Mouse (Mus musculus) CH12.LX (cell line): ENCODE data around the gene Nat14. TPM values are rescaled to one million over a fixed set of nuclear protein-coding genes. Genes with fewer than 3 reads are reported as not detected.

Source experiments
- DNase-seq: peaks from one replicate; pipeline ENCODE4 v3.0.0-alpha.2; 2013; ENCODE audit errors: extremely low read depth
- H3K27ac ChIP-seq: 2 replicates; pipeline ENCODE4 v1.5.1; 2012; ENCODE audit warnings: low read depth, mild to moderate bottlenecking, control low read depth, moderate library complexity; ENCODE audit not compliant: insufficient read depth
- H3K27me3 ChIP-seq: replicated peaks from 2 replicates; pipeline ENCODE3; 2012; ENCODE audit warnings: inconsistent platforms
- H3K36me3 ChIP-seq, 2 experiments: replicated peaks in 1 of 2; 2 replicates each; pipeline versions ENCODE3 to v1.6.1; 2012; ENCODE audit warnings: inconsistent platforms in 1 of 2, low read length in 1 of 2, mild to moderate bottlenecking in 1 of 2, mixed read lengths in 1 of 2, moderate library complexity in 1 of 2; ENCODE audit not compliant: control insufficient read depth in 1 of 2, insufficient read depth in 1 of 2
- H3K4me1 ChIP-seq, 2 experiments: 2 replicates each; pipeline ENCODE4 v1.6.1; 2012; ENCODE audit warnings: inconsistent platforms in 1 of 2, moderate library complexity in 1 of 2; ENCODE audit not compliant: insufficient read depth in 2 of 2, control insufficient read depth in 1 of 2
- H3K4me2 ChIP-seq: 2 replicates; pipeline ENCODE4 v1.6.1; 2012; ENCODE audit warnings: low read depth, mild to moderate bottlenecking, control low read depth; ENCODE audit not compliant: poor library complexity, insufficient read depth, severe bottlenecking
- H3K4me3 ChIP-seq, 3 experiments: fragments of 150-350 bp in 1 of 3; sonication (generic) in 1 of 3; replicated peaks in 1 of 3; 2 replicates each; pipeline versions ENCODE3 to v1.5.1; 2011 to 2012; ENCODE audit warnings: low read depth in 2 of 3, low read length in 2 of 3, mild to moderate bottlenecking in 2 of 3, moderate library complexity in 2 of 3, control low read depth in 1 of 3, improper control_type of control experiment in 1 of 3, inconsistent platforms in 1 of 3, mixed read lengths in 1 of 3; ENCODE audit not compliant: poor library complexity in 1 of 3
- H3K79me2 ChIP-seq: replicated peaks from 2 replicates; pipeline ENCODE4 v1.6.1; 2012; ENCODE audit warnings: mild to moderate bottlenecking, moderate library complexity; ENCODE audit not compliant: control insufficient read depth, poor library complexity, insufficient read depth, severe bottlenecking; ENCODE audit errors: extremely low read depth
- H3K9ac ChIP-seq: 2 replicates; pipeline ENCODE4 v1.6.1; 2012; ENCODE audit warnings: low read depth, mild to moderate bottlenecking, control low read depth, moderate library complexity; ENCODE audit not compliant: insufficient read depth
- H3K9me3 ChIP-seq: replicated peaks from 2 replicates; pipeline ENCODE3; 2012; ENCODE audit warnings: low read length, inconsistent platforms, mixed read lengths
- BHLHE40 ChIP-seq: IDR thresholded peaks from 2 replicates; pipeline ENCODE4 v1.6.1; 2011; ENCODE audit warnings: mild to moderate bottlenecking, low read depth, low read length, improper control_type of control experiment
- E2F4 ChIP-seq: IDR thresholded peaks from 2 replicates; pipeline ENCODE4 v1.6.1; 2011; ENCODE audit warnings: low read depth, low read length, improper control_type of control experiment; ENCODE audit not compliant: insufficient replicate concordance
- ELF1 ChIP-seq: IDR thresholded peaks from 2 replicates; pipeline ENCODE4 v1.6.1; 2014; ENCODE audit warnings: low read depth, mild to moderate bottlenecking, inconsistent platforms, low read length, improper control_type of control experiment
- EP300 ChIP-seq: IDR thresholded peaks from 2 replicates; pipeline ENCODE4 v1.6.1; 2011; ENCODE audit warnings: low read length, improper control_type of control experiment
- ETS1 ChIP-seq: conservative IDR thresholded peaks from 2 replicates; pipeline ENCODE4 v1.6.1; 2012; ENCODE audit warnings: low read depth, mild to moderate bottlenecking, inconsistent platforms, low read length, improper control_type of control experiment, moderate library complexity
- GABPA ChIP-seq: IDR thresholded peaks from 2 replicates; pipeline ENCODE4 v1.6.1; 2012; ENCODE audit warnings: low read depth, low read length, improper control_type of control experiment, inconsistent platforms; ENCODE audit not compliant: insufficient replicate concordance
- HCFC1 ChIP-seq: IDR thresholded peaks from 2 replicates; pipeline ENCODE4 v1.6.1; 2012; ENCODE audit warnings: low read depth, mild to moderate bottlenecking, inconsistent platforms, low read length, improper control_type of control experiment
- IRF4 ChIP-seq: IDR thresholded peaks from 2 replicates; pipeline ENCODE4 v1.6.1; 2014; ENCODE audit warnings: low read depth, mild to moderate bottlenecking, inconsistent platforms, low read length, improper control_type of control experiment
- JUN ChIP-seq: IDR thresholded peaks from 2 replicates; pipeline ENCODE4 v1.6.1; 2011; ENCODE audit warnings: low read depth, mild to moderate bottlenecking, low read length, improper control_type of control experiment, moderate library complexity; ENCODE audit not compliant: insufficient read depth
- JUND ChIP-seq: conservative IDR thresholded peaks from 2 replicates; pipeline ENCODE4 v1.6.1; 2011; ENCODE audit warnings: low read depth, low read length, improper control_type of control experiment
- MAX ChIP-seq: IDR thresholded peaks from 2 replicates; pipeline ENCODE4 v1.6.1; 2011; ENCODE audit warnings: low read length, improper control_type of control experiment
- MYC ChIP-seq: IDR thresholded peaks from 2 replicates; pipeline ENCODE4 v1.6.1; 2011; ENCODE audit warnings: low read depth, mild to moderate bottlenecking, improper control_type of control experiment, low read length
- NELFE ChIP-seq: IDR thresholded peaks from 2 replicates; pipeline ENCODE4 v1.6.1; 2011; ENCODE audit warnings: low read depth, low read length, improper control_type of control experiment
- PAX5 ChIP-seq: IDR thresholded peaks from 2 replicates; pipeline ENCODE4 v1.6.1; 2012; ENCODE audit warnings: low read length, inconsistent platforms, mixed read lengths
- POLR2A ChIP-seq: IDR thresholded peaks from 2 replicates; pipeline ENCODE4 v1.6.1; 2011; ENCODE audit warnings: low read depth, mild to moderate bottlenecking, improper control_type of control experiment, low read length
- POLR2AphosphoS2 ChIP-seq: IDR thresholded peaks from 2 replicates; pipeline ENCODE4 v1.6.1; 2011; ENCODE audit warnings: low read depth, low read length, improper control_type of control experiment
- RAD21 ChIP-seq: IDR thresholded peaks from 2 replicates; pipeline ENCODE4 v1.6.1; 2011; ENCODE audit warnings: low read depth, mild to moderate bottlenecking, low read length, improper control_type of control experiment, moderate library complexity
- RCOR1 ChIP-seq: conservative IDR thresholded peaks from 2 replicates; pipeline ENCODE4 v1.6.1; 2012; ENCODE audit warnings: low read depth, mild to moderate bottlenecking, inconsistent platforms, low read length, improper control_type of control experiment
- SMC3 ChIP-seq: IDR thresholded peaks from 2 replicates; pipeline ENCODE4 v1.6.1; 2011; ENCODE audit warnings: low read depth, low read length, improper control_type of control experiment
- TBP ChIP-seq: conservative IDR thresholded peaks from 2 replicates; pipeline ENCODE4 v1.6.1; 2011; ENCODE audit warnings: low read depth, low read length, improper control_type of control experiment
- TCF12 ChIP-seq: IDR thresholded peaks from 2 replicates; pipeline ENCODE4 v1.6.1; 2014; ENCODE audit warnings: low read depth, mild to moderate bottlenecking, inconsistent platforms, low read length, improper control_type of control experiment
- USF1 ChIP-seq: IDR thresholded peaks from 2 replicates; pipeline ENCODE4 v1.6.1; 2014; ENCODE audit warnings: low read depth, mild to moderate bottlenecking, inconsistent platforms, low read length, improper control_type of control experiment
- USF2 ChIP-seq: conservative IDR thresholded peaks from 2 replicates; pipeline ENCODE4 v1.6.1; 2011; ENCODE audit warnings: low read depth, low read length, improper control_type of control experiment
- ZKSCAN1 ChIP-seq: IDR thresholded peaks from 2 replicates; pipeline ENCODE4 v1.6.1; 2012; ENCODE audit warnings: low read depth, inconsistent platforms, low read length, improper control_type of control experiment, borderline replicate concordance
- ZMIZ1 ChIP-seq: IDR thresholded peaks from 2 replicates; pipeline ENCODE4 v1.6.1; 2012; ENCODE audit warnings: low read depth, mild to moderate bottlenecking, inconsistent platforms, low read length, improper control_type of control experiment
- ZNF384 ChIP-seq: IDR thresholded peaks from 2 replicates; pipeline ENCODE4 v1.6.1; 2012; ENCODE audit warnings: low read depth, low read length, improper control_type of control experiment, inconsistent platforms
- dilution Hi-C: fragments of 300-500 bp; cut with MboI; formaldehyde crosslinking; loops from 2 replicates; pipeline ENCODE4 v1.14.3; 2020; ENCODE audit warnings: low sequenced_read_pairs; ENCODE audit not compliant: extremely low pct_unique_long_range_greater_than_20kb, extremely low pct_ligation_motif_present
- in situ Hi-C: fragments of 300-500 bp; cut with MboI; formaldehyde crosslinking; loops from 3 replicates; pipeline ENCODE4 v1.14.3; 2019; ENCODE audit warnings: low sequenced_read_pairs, low pct_ligation_motif_present, low pct_unique_long_range_greater_than_20kb, mixed read lengths
- polyA plus RNA-seq: library from polyadenylated mRNA; unstranded; fragments of >175 nt; gene quantifications from 2 replicates; pipeline ENCODE4 v1.2.1, GENCODE M21; 2012; ENCODE audit warnings: low read depth; ENCODE audit not compliant: insufficient read length
- total RNA-seq, 2 experiments: library from RNA; depleted of rRNA; stranded (reverse); fragments of 300-350 nt in 1 of 2; fragments of >200 nt in 1 of 2; gene quantifications; 2 replicates each; pipeline ENCODE4 v1.2.3; 2012 to 2014

The Nat14 gene
- total and polyA plus RNA-seq, 3 experiments, result 0.27 to 1.3 (median 0.97) TPM

GRCm38 (mm10) chr7:4936832-4937231 lies 15.0 kb downstream of the Nat14 start:
- in situ Hi-C loops, result no loop called here
- peak; percentile 31 for DNase-seq
- no peaks in the 10 kb centered on the region for H3K79me2 ChIP-seq
- peaks cover 5% of the 10 kb centered on the region for H3K9me3 ChIP-seq
- no peak overlapping the region for H3K27ac ChIP-seq
- TF ChIP-seq E2F4 (no peak), ELF1 (peak; percentile 33; the same call in 1 of the 2 replicates)
- dilution Hi-C loops, result no loop called here
- no peak overlapping the region for H3K4me2 ChIP-seq
- H3K27me3 ChIP-seq, result no peaks in the 10 kb centered on the region
- peaks cover 6 to 38% of the 10 kb centered on the region in 2 experiments for H3K4me1 ChIP-seq
- peak overlapping the region in 1 of 3 experiments; percentile 14 for H3K4me3 ChIP-seq
- H3K36me3 ChIP-seq, result peaks cover 0 to 2% of the 10 kb centered on the region in 2 experiments
- no peak overlapping the region for H3K9ac ChIP-seq

GRCm38 (mm10) chr7:4937392-4937791 lies 15.6 kb downstream of the Nat14 start:
- H3K27me3 ChIP-seq, result no peaks in the 10 kb centered on the region
- dilution Hi-C loops, result no loop called here
- in situ Hi-C loops, result no loop called here

DNA sequence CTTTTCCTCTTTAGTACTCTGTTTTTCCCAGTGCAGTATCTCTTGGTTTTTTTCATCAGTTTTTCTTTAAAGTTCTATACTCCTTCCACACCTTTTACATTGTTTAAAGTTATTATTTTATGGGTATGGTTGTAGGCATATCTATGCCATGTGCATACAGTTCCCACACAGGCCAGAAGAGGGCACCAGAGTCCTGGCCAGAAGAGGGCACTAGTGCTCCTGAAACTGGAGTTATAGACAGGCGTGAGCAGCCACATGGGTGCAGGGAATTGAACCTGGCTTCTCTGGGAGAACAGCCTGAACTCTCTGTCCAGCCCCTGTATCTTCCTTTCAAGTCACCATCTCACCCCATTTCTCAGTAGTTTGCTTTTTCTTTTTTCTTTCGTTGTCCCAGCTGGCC lies 16.6 kb downstream of the Nat14 start:
- H3K36me3 ChIP-seq, result peaks cover 0 to 2% of the 10 kb centered on the region in 2 experiments
- H3K4me3 ChIP-seq, result no peak overlapping the region
- no peaks in the 10 kb centered on the region for H3K79me2 ChIP-seq
- H3K9ac ChIP-seq, result no peak overlapping the region
- in situ Hi-C loops (no loop called here), dilution Hi-C loops (no loop called here)
- DNase-seq, result peak; percentile 73
- no peaks in the 10 kb centered on the region for H3K27me3 ChIP-seq
- no peak overlapping the region for H3K4me2 ChIP-seq
- peaks cover 5% of the 10 kb centered on the region for H3K9me3 ChIP-seq
- H3K27ac ChIP-seq, result no peak overlapping the region
- peaks cover 6 to 31% of the 10 kb centered on the region in 2 experiments for H3K4me1 ChIP-seq
- no peak for TF ChIP-seq JUN
- TF ChIP-seq MAX, result peak; percentile 54; the same call in 1 of the 2 replicates
- TF ChIP-seq TCF12, result no peak
- no peak for TF ChIP-seq BHLHE40
- peak; percentile 92 for TF ChIP-seq MYC
- TF ChIP-seq NELFE, result peak; percentile 38; the same call in 1 of the 2 replicates
- TF ChIP-seq PAX5, result no peak
- TF ChIP-seq GABPA, result no peak
- TF ChIP-seq ELF1, result no peak
- no peak for TF ChIP-seq ZKSCAN1
- no peak for TF ChIP-seq USF1
- TF ChIP-seq RAD21, result peak; percentile 64
- TF ChIP-seq ZNF384, result no peak
- TF ChIP-seq USF2, result no peak
- TF ChIP-seq SMC3, result peak; percentile 62
- no peak for TF ChIP-seq EP300
- TF ChIP-seq ETS1, result no peak
- TF ChIP-seq JUND, result peak; percentile 42; the same call in 1 of the 2 replicates
- TF ChIP-seq HCFC1, result no peak; the same call in 1 of the 2 replicates
- peak; percentile 35; the same call in 1 of the 2 replicates for TF ChIP-seq IRF4
- no peak for TF ChIP-seq E2F4

More at GRCm38 (mm10) chr7:4937392-4937791, 15.6 kb downstream of the Nat14 start:
- Histone ChIP-seq H3K4me2 (no peak overlapping the region), H3K4me1 (peaks cover 6 to 35% of the 10 kb centered on the region in 2 experiments), H3K9me3 (peaks cover 5% of the 10 kb centered on the region), H3K4me3 (peak overlapping the region in 1 of 3 experiments; percentile 14), H3K27ac (no peak overlapping the region), H3K79me2 (no peaks in the 10 kb centered on the region), H3K36me3 (peaks cover 0 to 2% of the 10 kb centered on the region in 2 experiments), H3K9ac (no peak overlapping the region)
- DNase-seq, result no peak
- TF ChIP-seq POLR2A (no peak), PAX5 (no peak), RCOR1 (no peak), ZMIZ1 (no peak), MAX (no peak), EP300 (no peak), TCF12 (no peak), TBP (no peak), MYC (no peak), E2F4 (no peak), POLR2AphosphoS2 (no peak), ELF1 (no peak)
- TF ChIP-seq, all 38 proteins: peak for 0
